Mouse (Mus musculus) embryonic fibroblast, embryonic 13.5 days (primary cell): ENCODE measurements around the gene Pafah1b2.
A peak's percentile ranks its signal among the peaks of the same experiment; 100 is the strongest.

Experiments used
- CTCF ChIP-seq: IDR thresholded peaks from 2 replicates; pipeline ENCODE4 v1.5.1; 2011; ENCODE audit warnings: mild to moderate bottlenecking, control low read depth, low read length, moderate library complexity, borderline replicate concordance; ENCODE audit not compliant: insufficient read depth
- POLR2A ChIP-seq: IDR thresholded peaks from 2 replicates; pipeline ENCODE4 v1.6.1; 2011; ENCODE audit warnings: low read depth, mild to moderate bottlenecking, control low read depth, low read length, moderate library complexity

DNA sequence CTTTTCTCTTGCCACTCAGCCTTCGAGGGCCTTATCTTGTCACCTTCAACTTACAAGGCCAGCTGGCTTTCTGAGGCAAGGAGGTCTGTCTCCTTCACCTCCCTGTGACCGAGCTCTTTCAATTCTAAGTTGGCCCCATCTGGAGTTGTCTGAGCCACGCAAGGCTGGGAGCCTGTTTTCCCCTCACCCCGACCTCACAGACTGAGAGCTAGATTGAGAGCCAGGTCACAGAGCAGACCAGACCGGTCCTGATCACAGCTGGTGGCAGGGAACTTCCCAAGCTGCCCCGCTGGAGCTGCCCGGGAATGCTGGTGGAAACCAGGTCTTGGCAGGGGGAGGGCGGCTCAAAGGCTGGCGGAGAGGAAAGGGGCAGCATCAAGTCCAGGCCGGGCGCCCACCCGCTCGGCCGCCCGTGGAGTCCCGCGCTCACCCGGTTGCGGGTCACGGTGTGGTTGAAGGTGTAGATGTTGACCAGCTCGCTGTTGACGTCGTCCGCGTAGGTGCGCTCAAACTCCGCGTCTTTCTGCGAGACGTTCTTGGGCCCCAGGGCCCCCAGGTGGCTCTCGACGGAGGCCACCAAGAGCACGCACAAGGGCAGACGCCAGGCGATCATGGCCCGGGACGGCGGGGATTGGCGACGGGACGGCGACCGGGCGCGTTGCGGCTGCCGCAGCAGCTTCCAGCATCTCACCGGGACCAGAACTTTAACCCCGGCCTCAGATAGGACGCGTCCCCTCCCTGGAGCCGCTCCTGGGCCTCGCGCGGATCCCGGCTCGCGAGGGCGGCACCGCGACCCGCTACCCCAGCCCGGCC is 58.0 kb downstream of the Pafah1b2 start:
- TF ChIP-seq CTCF (no peak), POLR2A (peak; percentile 46; the same call in 1 of the 2 replicates)
